Mouse (Mus musculus): Measurements from ENCODE around the gene Gm9046. TPM values are rescaled to one million over a fixed set of nuclear protein-coding genes. Genes with fewer than 3 reads are reported as not detected.
"Not testable (repeated sequence)": the region's sequence is repeated elsewhere in the genome, so short reads cannot be mapped to it uniquely, and the experiment has no call there.

Gm9046 gene
- 0.13 TPM in 1 of 2 replicates, not detected in the other for polyA plus RNA-seq (2015; fragmentation: Nextera tagmentation; extraction: Ambion mirVana)

- not testable (repeated sequence) for H3K27ac ChIP-seq (ENCODE audit: low read length); H3K4me2 ChIP-seq (ENCODE audit: low read length); H3K36me3 ChIP-seq (ENCODE audit: control insufficient read depth, insufficient read depth, low read length); H3K4me3 ChIP-seq (ENCODE audit: low read depth, low read length); ATAC-seq; H3K27me3 ChIP-seq (ENCODE audit: control insufficient read depth, insufficient read depth, low read depth, low read length); H3K9ac ChIP-seq (ENCODE audit: low read depth, low read length); H3K9me3 ChIP-seq (replicated peaks; ENCODE audit: control insufficient read depth, low read length, poor library complexity, severe bottlenecking); H3K4me1 ChIP-seq (ENCODE audit: control insufficient read depth, insufficient read depth, low read length)
- no CpG with 5 or more reads among the region's 14 CpGs for WGBS
Observed at GRCm38 (mm10) chr10:118343155-118343554, at the start of gene Gm9046. TSS of gene Gm9046 (minus strand) at chr10:118343255.

- Histone ChIP-seq H3K4me1 (ENCODE audit: control insufficient read depth, insufficient read depth, low read length) (0 out of 2 replicates have a peak, but pooled peaks cover 3% of the 10 kb centered on the region), H3K4me3 (ENCODE audit: low read depth, low read length) (no peak overlapping the region; the same call in 1 of the 2 replicates), H3K4me2 (ENCODE audit: low read length) (peak overlapping the region; percentile 47), H3K27ac (ENCODE audit: low read length) (no peak overlapping the region), H3K9me3 (replicated peaks; ENCODE audit: control insufficient read depth, low read length, poor library complexity, severe bottlenecking) (no peaks in the 10 kb centered on the region; the same call in 1 of the 2 replicates), H3K36me3 (ENCODE audit: control insufficient read depth, insufficient read depth, low read length) (no peaks in the 10 kb centered on the region), H3K27me3 (ENCODE audit: control insufficient read depth, insufficient read depth, low read depth, low read length) (no peaks in the 10 kb centered on the region), H3K9ac (ENCODE audit: low read depth, low read length) (peak overlapping the region; percentile 49; the same call in 1 of the 2 replicates)
- ATAC-seq = peak; percentile 96
- WGBS = 6% methylated on average over 10 of the region's 10 CpGs
Observed at GRCm38 (mm10) chr10:118370443-118370842, 27.4 kb upstream of the Gm9046 start.

- Histone ChIP-seq H3K4me1 (ENCODE audit: control insufficient read depth, insufficient read depth, low read length) (0 out of 2 replicates have a peak, but pooled peaks cover 3% of the 10 kb centered on the region), H3K9me3 (replicated peaks; ENCODE audit: control insufficient read depth, low read length, poor library complexity, severe bottlenecking) (no peaks in the 10 kb centered on the region; the same call in 1 of the 2 replicates), H3K4me2 (ENCODE audit: low read length) (no peak overlapping the region), H3K27me3 (ENCODE audit: control insufficient read depth, insufficient read depth, low read depth, low read length) (no peaks in the 10 kb centered on the region), H3K27ac (ENCODE audit: low read length) (no peak overlapping the region), H3K9ac (ENCODE audit: low read depth, low read length) (no peak overlapping the region), H3K4me3 (ENCODE audit: low read depth, low read length) (no peak overlapping the region), H3K36me3 (ENCODE audit: control insufficient read depth, insufficient read depth, low read length) (no peaks in the 10 kb centered on the region)
- no peak for ATAC-seq
- 83% methylated on average over 9 of the region's 9 CpGs for WGBS
Observed at GRCm38 (mm10) chr10:118369518-118369917, 26.5 kb upstream of the Gm9046 start.

GRCm38 (mm10) chr10:118354005-118354404 lies 10.9 kb upstream of the Gm9046 start, which contains the start of gene Gm9049:
TSS of gene Gm9049 (minus strand) at chr10:118354105.
- not testable (repeated sequence) for ATAC-seq; H3K36me3 ChIP-seq (ENCODE audit: control insufficient read depth, insufficient read depth, low read length); H3K9me3 ChIP-seq (replicated peaks; ENCODE audit: control insufficient read depth, low read length, poor library complexity, severe bottlenecking); H3K9ac ChIP-seq (ENCODE audit: low read depth, low read length); H3K27me3 ChIP-seq (ENCODE audit: control insufficient read depth, insufficient read depth, low read depth, low read length); H3K4me2 ChIP-seq (ENCODE audit: low read length); H3K4me1 ChIP-seq (ENCODE audit: control insufficient read depth, insufficient read depth, low read length); H3K4me3 ChIP-seq (ENCODE audit: low read depth, low read length); H3K27ac ChIP-seq (ENCODE audit: low read length)
- 60% methylated on average over 1 of the region's 11 CpGs for WGBS

- not testable (repeated sequence) for H3K27ac ChIP-seq (ENCODE audit: low read length)
Observed at GRCm38 (mm10) chr10:118348579-118348978, 5.5 kb upstream of the Gm9046 start, which contains the start of gene Gm9048. TSS of gene Gm9048 (minus strand) at chr10:118348679.

GRCm38 (mm10) chr10:118337731-118338130 lies 5.3 kb downstream of the Gm9046 start, which contains the start of gene Gm9045:
TSS of gene Gm9045 (minus strand) at chr10:118337831.
- not testable (repeated sequence) for H3K27ac ChIP-seq (ENCODE audit: low read length); H3K9ac ChIP-seq (ENCODE audit: low read depth, low read length); H3K4me2 ChIP-seq (ENCODE audit: low read length); H3K27me3 ChIP-seq (ENCODE audit: control insufficient read depth, insufficient read depth, low read depth, low read length); H3K4me1 ChIP-seq (ENCODE audit: control insufficient read depth, insufficient read depth, low read length); H3K4me3 ChIP-seq (ENCODE audit: low read depth, low read length); ATAC-seq; H3K36me3 ChIP-seq (ENCODE audit: control insufficient read depth, insufficient read depth, low read length); H3K9me3 ChIP-seq (replicated peaks; ENCODE audit: control insufficient read depth, low read length, poor library complexity, severe bottlenecking)
- no CpG with 5 or more reads among the region's 14 CpGs for WGBS

More at GRCm38 (mm10) chr10:118348579-118348978, 5.5 kb upstream of the Gm9046 start, which contains the start of gene Gm9048:
- not testable (repeated sequence) for H3K27me3 ChIP-seq (ENCODE audit: control insufficient read depth, insufficient read depth, low read depth, low read length); H3K4me3 ChIP-seq (ENCODE audit: low read depth, low read length); H3K4me1 ChIP-seq (ENCODE audit: control insufficient read depth, insufficient read depth, low read length); H3K9me3 ChIP-seq (replicated peaks; ENCODE audit: control insufficient read depth, low read length, poor library complexity, severe bottlenecking); H3K36me3 ChIP-seq (ENCODE audit: control insufficient read depth, insufficient read depth, low read length); H3K4me2 ChIP-seq (ENCODE audit: low read length); ATAC-seq; H3K9ac ChIP-seq (ENCODE audit: low read depth, low read length)
- WGBS = no CpG with 5 or more reads among the region's 14 CpGs

- H3K9me3 ChIP-seq (replicated peaks; ENCODE audit: control insufficient read depth, low read length, poor library complexity, severe bottlenecking); H3K4me3 ChIP-seq (ENCODE audit: low read depth, low read length); H3K4me1 ChIP-seq (ENCODE audit: control insufficient read depth, insufficient read depth, low read length); ATAC-seq; H3K27ac ChIP-seq (ENCODE audit: low read length); H3K27me3 ChIP-seq (ENCODE audit: control insufficient read depth, insufficient read depth, low read depth, low read length); H3K9ac ChIP-seq (ENCODE audit: low read depth, low read length); H3K36me3 ChIP-seq (ENCODE audit: control insufficient read depth, insufficient read depth, low read length); H3K4me2 ChIP-seq (ENCODE audit: low read length): not testable (repeated sequence)
- no CpG with 5 or more reads among the region's 14 CpGs for WGBS
Observed at GRCm38 (mm10) chr10:118332308-118332707, 10.7 kb downstream of the Gm9046 start, which contains the start of gene Gm9044. TSS of gene Gm9044 (minus strand) at chr10:118332408.

- no CpG with 5 or more reads among the region's 11 CpGs for WGBS
- not testable (repeated sequence) for H3K27me3 ChIP-seq (ENCODE audit: control insufficient read depth, insufficient read depth, low read depth, low read length); H3K9me3 ChIP-seq (replicated peaks; ENCODE audit: control insufficient read depth, low read length, poor library complexity, severe bottlenecking); H3K4me3 ChIP-seq (ENCODE audit: low read depth, low read length); H3K4me2 ChIP-seq (ENCODE audit: low read length); H3K9ac ChIP-seq (ENCODE audit: low read depth, low read length); H3K27ac ChIP-seq (ENCODE audit: low read length); H3K4me1 ChIP-seq (ENCODE audit: control insufficient read depth, insufficient read depth, low read length); H3K36me3 ChIP-seq (ENCODE audit: control insufficient read depth, insufficient read depth, low read length); ATAC-seq
Observed at GRCm38 (mm10) chr10:118326869-118327268, 16.2 kb downstream of the Gm9046 start, which contains the start of gene Gm9040. TSS of gene Gm9040 (minus strand) at chr10:118326969.

- Histone ChIP-seq H3K4me3 (ENCODE audit: low read depth, low read length) (no peak overlapping the region), H3K4me1 (ENCODE audit: control insufficient read depth, insufficient read depth, low read length) (no peaks in the 10 kb centered on the region), H3K4me2 (ENCODE audit: low read length) (no peak overlapping the region), H3K9me3 (replicated peaks; ENCODE audit: control insufficient read depth, low read length, poor library complexity, severe bottlenecking) (no peaks in the 10 kb centered on the region), H3K27ac (ENCODE audit: low read length) (no peak overlapping the region), H3K27me3 (ENCODE audit: control insufficient read depth, insufficient read depth, low read depth, low read length) (no peaks in the 10 kb centered on the region), H3K36me3 (ENCODE audit: control insufficient read depth, insufficient read depth, low read length) (no peaks in the 10 kb centered on the region), H3K9ac (ENCODE audit: low read depth, low read length) (no peak overlapping the region)
- WGBS = 85% methylated on average over 8 of the region's 8 CpGs
- ATAC-seq = no peak
Observed at GRCm38 (mm10) chr10:118319024-118319423, 24.0 kb downstream of the Gm9046 start.
